Mouse (Mus musculus) neural tube, embryonic 14.5 days (tissue): ENCODE measurements around the gene Scamp1. TPM values are rescaled to one million over a fixed set of nuclear protein-coding genes. Genes with fewer than 3 reads are reported as not detected.

Experiments used
- ATAC-seq: fragments of 200-750 bp; cut with Nextera tagmentation; 2 replicates; pipeline ENCODE4 v1.8.0; 2017; ENCODE audit warnings: low read depth, mild to moderate bottlenecking, moderate TSS enrichment, moderate library complexity
- H3K27ac ChIP-seq: fragments of 300-500 bp; sonication (generic); 2 replicates; pipeline ENCODE4 v1.5.1; 2014; ENCODE audit warnings: low read depth, mild to moderate bottlenecking, control low read depth, low read length, moderate library complexity, mixed read lengths
- H3K27me3 ChIP-seq: fragments of 300-500 bp; sonication (generic); 2 replicates; pipeline ENCODE4 v1.6.1; 2014; ENCODE audit warnings: low read length; ENCODE audit not compliant: control insufficient read depth, insufficient read depth
- H3K36me3 ChIP-seq: fragments of 300-500 bp; sonication (generic); 2 replicates; pipeline ENCODE4 v1.6.1; 2014; ENCODE audit warnings: low read length, mixed read lengths; ENCODE audit not compliant: control insufficient read depth, insufficient read depth
- H3K4me1 ChIP-seq: fragments of 300-500 bp; sonication (generic); 2 replicates; pipeline ENCODE4 v1.6.1; 2014; ENCODE audit warnings: low read length; ENCODE audit not compliant: control insufficient read depth, insufficient read depth
- H3K4me2 ChIP-seq: fragments of 300-500 bp; sonication (generic); 2 replicates; pipeline ENCODE4 v1.6.1; 2014; ENCODE audit warnings: mild to moderate bottlenecking, low read depth, low read length, control low read depth
- H3K4me3 ChIP-seq: fragments of 300-500 bp; sonication (generic); 2 replicates; pipeline ENCODE4 v1.5.1; 2014; ENCODE audit warnings: low read depth, low read length, control low read depth, mixed read lengths
- H3K9ac ChIP-seq: fragments of 300-500 bp; sonication (generic); replicated peaks from 2 replicates; pipeline ENCODE4 v1.6.1; 2014; ENCODE audit warnings: low read depth, mild to moderate bottlenecking, control low read depth, low read length, mixed read lengths
- H3K9me3 ChIP-seq: fragments of 300-500 bp; sonication (generic); 2 replicates; pipeline ENCODE4 v1.6.1; 2016; ENCODE audit warnings: low read length; ENCODE audit not compliant: control insufficient read depth
- WGBS: fragments of 180-500 bp; shearing (Covaris S2); extraction: QIAGEN DNeasy Blood & Tissue Kit; methylation state at CpG from one replicate; pipeline ENCODE4 v1.1.7; 2014; 5-methylcytosine and 5-hydroxymethylcytosine counted together
- polyA plus RNA-seq: library from polyadenylated mRNA; unstranded; fragments of >200 nt; fragmentation: Nextera tagmentation; extraction: Ambion mirVana; gene quantifications from 2 replicates; pipeline ENCODE4 v1.2.1, GENCODE M21; 2014

Gene Scamp1
- polyA plus RNA-seq, 1 experiment from 2014 or later = 181 TPM

GRCm38 (mm10) chr13:94263943-94264342, 21.7 kb downstream of the Scamp1 start:
- no peak overlapping the region for H3K4me2 ChIP-seq
- no peaks in the 10 kb centered on the region for H3K27me3 ChIP-seq
- H3K4me1 ChIP-seq = peaks cover 6% of the 10 kb centered on the region; the same call in 1 of the 2 replicates
- 85% methylated on average over 5 of the region's 5 CpGs for WGBS
- no peak for ATAC-seq
- no peaks in the 10 kb centered on the region for H3K36me3 ChIP-seq
- no peak overlapping the region for H3K27ac ChIP-seq
- no peak overlapping the region for H3K9ac ChIP-seq
- no peaks in the 10 kb centered on the region for H3K9me3 ChIP-seq
- H3K4me3 ChIP-seq = no peak overlapping the region

GRCm38 (mm10) chr13:94262551-94262950, 23.1 kb downstream of the Scamp1 start:
- 74% methylated on average over 4 of the region's 4 CpGs for WGBS
- no peak for ATAC-seq

GRCm38 (mm10) chr13:94261624-94262023, 24.0 kb downstream of the Scamp1 start:
- no peaks in the 10 kb centered on the region for H3K9me3 ChIP-seq
- 0 out of 2 replicates have a peak, but pooled peaks cover 3% of the 10 kb centered on the region for H3K4me1 ChIP-seq
- no peak overlapping the region for H3K4me2 ChIP-seq
- WGBS = 84% methylated on average over 6 of the region's 6 CpGs
- no peaks in the 10 kb centered on the region for H3K36me3 ChIP-seq
- H3K9ac ChIP-seq = no peak overlapping the region
- no peak overlapping the region for H3K4me3 ChIP-seq
- no peak overlapping the region for H3K27ac ChIP-seq
- no peak for ATAC-seq
- H3K27me3 ChIP-seq = no peaks in the 10 kb centered on the region

More at GRCm38 (mm10) chr13:94262551-94262950, 23.1 kb downstream of the Scamp1 start:
- Histone ChIP-seq H3K27me3 (no peaks in the 10 kb centered on the region), H3K9ac (no peak overlapping the region), H3K4me3 (no peak overlapping the region), H3K4me2 (no peak overlapping the region), H3K9me3 (no peaks in the 10 kb centered on the region), H3K36me3 (no peaks in the 10 kb centered on the region), H3K4me1 (0 out of 2 replicates have a peak, but pooled peaks cover 6% of the 10 kb centered on the region), H3K27ac (no peak overlapping the region)

- Histone ChIP-seq H3K36me3 (no peaks in the 10 kb centered on the region), H3K27ac (no peak overlapping the region), H3K4me3 (no peak overlapping the region), H3K4me2 (no peak overlapping the region), H3K9me3 (no peaks in the 10 kb centered on the region), H3K9ac (no peak overlapping the region), H3K4me1 (0 out of 2 replicates have a peak, but pooled peaks cover 3% of the 10 kb centered on the region), H3K27me3 (no peaks in the 10 kb centered on the region)
- 83% methylated on average over 8 of the region's 8 CpGs for WGBS
- no peak for ATAC-seq
These were observed 24.7 kb downstream of the Scamp1 start for GRCm38 (mm10) chr13:94260961-94261360.

GRCm38 (mm10) chr13:94259210-94259609, 26.4 kb downstream of the Scamp1 start:
- H3K27ac ChIP-seq = no peak overlapping the region
- no peaks in the 10 kb centered on the region for H3K9me3 ChIP-seq
- 0 out of 2 replicates have a peak, but pooled peaks cover 3% of the 10 kb centered on the region for H3K4me1 ChIP-seq
- ATAC-seq = no peak
- no peak overlapping the region for H3K9ac ChIP-seq
- WGBS = 63% methylated on average over 5 of the region's 5 CpGs
- H3K4me3 ChIP-seq = no peak overlapping the region
- no peaks in the 10 kb centered on the region for H3K36me3 ChIP-seq
- H3K4me2 ChIP-seq = no peak overlapping the region
- no peaks in the 10 kb centered on the region for H3K27me3 ChIP-seq

GRCm38 (mm10) chr13:94258530-94258929, 27.1 kb downstream of the Scamp1 start:
- H3K9me3 ChIP-seq = no peaks in the 10 kb centered on the region
- no peaks in the 10 kb centered on the region for H3K27me3 ChIP-seq
- ATAC-seq = no peak
- no peak overlapping the region for H3K9ac ChIP-seq
- no peak overlapping the region for H3K4me3 ChIP-seq
- H3K4me2 ChIP-seq = no peak overlapping the region
- H3K4me1 ChIP-seq = 0 out of 2 replicates have a peak, but pooled peaks cover 3% of the 10 kb centered on the region
- H3K36me3 ChIP-seq = no peaks in the 10 kb centered on the region
- H3K27ac ChIP-seq = no peak overlapping the region
- WGBS = 90% methylated on average over 6 of the region's 6 CpGs

- no peaks in the 10 kb centered on the region for H3K36me3 ChIP-seq
- 67% methylated on average over 2 of the region's 2 CpGs for WGBS
These were observed 27.9 kb downstream of the Scamp1 start for GRCm38 (mm10) chr13:94257711-94258110.

GRCm38 (mm10) chr13:94255176-94255575, 30.5 kb downstream of the Scamp1 start:
- ATAC-seq = no peak
- Histone ChIP-seq H3K27me3 (no peaks in the 10 kb centered on the region), H3K4me3 (no peak overlapping the region), H3K36me3 (no peaks in the 10 kb centered on the region), H3K9ac (no peak overlapping the region), H3K27ac (no peak overlapping the region), H3K4me1 (no peaks in the 10 kb centered on the region), H3K9me3 (no peaks in the 10 kb centered on the region), H3K4me2 (no peak overlapping the region)
- 98% methylated on average over 2 of the region's 2 CpGs for WGBS

More at GRCm38 (mm10) chr13:94257711-94258110, 27.9 kb downstream of the Scamp1 start:
- no peaks in the 10 kb centered on the region for H3K9me3 ChIP-seq
- H3K4me2 ChIP-seq = no peak overlapping the region
- ATAC-seq = no peak
- H3K27me3 ChIP-seq = no peaks in the 10 kb centered on the region
- no peak overlapping the region for H3K9ac ChIP-seq
- H3K4me1 ChIP-seq = no peaks in the 10 kb centered on the region
- 0 out of 2 replicates have a peak overlapping the region, but pooled peaks have one; percentile 17 for H3K27ac ChIP-seq
- no peak overlapping the region for H3K4me3 ChIP-seq

GRCm38 (mm10) chr13:94254286-94254685, 31.4 kb downstream of the Scamp1 start:
- no peaks in the 10 kb centered on the region for H3K9me3 ChIP-seq
- H3K9ac ChIP-seq = no peak overlapping the region
- no peak overlapping the region for H3K4me2 ChIP-seq
- 89% methylated on average over 3 of the region's 3 CpGs for WGBS
- H3K27ac ChIP-seq = no peak overlapping the region
- no peaks in the 10 kb centered on the region for H3K36me3 ChIP-seq
- no peak for ATAC-seq
- no peak overlapping the region for H3K4me3 ChIP-seq
- H3K27me3 ChIP-seq = no peaks in the 10 kb centered on the region
- no peaks in the 10 kb centered on the region for H3K4me1 ChIP-seq
